Mouse (Mus musculus) activated CD4-positive, CD25-positive, alpha-beta regulatory T cell, adult 4 months (primary cell): ENCODE results near the gene Zbtb1. TPM values are rescaled to one million over a fixed set of nuclear protein-coding genes. Genes with fewer than 3 reads are reported as not detected.
A peak's percentile ranks its signal among the peaks of the same experiment; 100 is the strongest.

Experiments used
- ATAC-seq: one replicate; pipeline ENCODE4 v1.8.0; 2017
- polyA plus RNA-seq, 2 experiments: library from polyadenylated mRNA; unstranded; fragments of 100-300 nt; shearing (Covaris generic); gene quantifications; one replicate each; pipeline ENCODE4 v1.2.1; 2017

The Zbtb1 gene
- polyA plus RNA-seq = 10 to 100 TPM; 25.6 to 26.1 TPM

GRCm38 (mm10) chr12:76369978-76370830, at the start of gene Zbtb1:
Zbtb1 (plus strand) TSS chr12:76370266.
- peak; percentile 18 for ATAC-seq

GRCm38 (mm10) chr12:76324679-76325431, 45.2 kb upstream of the Zbtb1 start, which contains the start of gene Akap5:
Akap5 (plus strand) TSS chr12:76324891.
- ATAC-seq = peak; percentile 52

- ATAC-seq = no peak
Observed at GRCm38 (mm10) chr12:76326437-76327220, 43.4 kb upstream of the Zbtb1 start.

GRCm38 (mm10) chr12:76328567-76329354, 41.3 kb upstream of the Zbtb1 start:
- ATAC-seq = no peak

GRCm38 (mm10) chr12:76333688-76334087, 36.4 kb upstream of the Zbtb1 start:
- no peak for ATAC-seq

- no peak for ATAC-seq
Observed at GRCm38 (mm10) chr12:76335641-76336040, 34.4 kb upstream of the Zbtb1 start.

GRCm38 (mm10) chr12:76336111-76336965, 33.7 kb upstream of the Zbtb1 start:
- ATAC-seq = no peak

- peak; percentile 21 for ATAC-seq
Observed at GRCm38 (mm10) chr12:76341080-76341479, 29.0 kb upstream of the Zbtb1 start.

- peak; percentile 85 for ATAC-seq
Observed at GRCm38 (mm10) chr12:76345759-76346455, 24.2 kb upstream of the Zbtb1 start.

- ATAC-seq = no peak
Observed at GRCm38 (mm10) chr12:76349680-76350220, 20.3 kb upstream of the Zbtb1 start.

GRCm38 (mm10) chr12:76360868-76361267, 9.2 kb upstream of the Zbtb1 start:
- no peak for ATAC-seq

GRCm38 (mm10) chr12:76361405-76362302, 8.4 kb upstream of the Zbtb1 start:
- peak; percentile 58 for ATAC-seq

GRCm38 (mm10) chr12:76362303-76362676, 7.8 kb upstream of the Zbtb1 start:
- ATAC-seq = peak; percentile 67

GRCm38 (mm10) chr12:76366276-76366675, 3.8 kb upstream of the Zbtb1 start:
- no peak for ATAC-seq

- peak; percentile 25 for ATAC-seq
Observed at GRCm38 (mm10) chr12:76367096-76367995, 2.7 kb upstream of the Zbtb1 start.

- no peak for ATAC-seq
Observed at GRCm38 (mm10) chr12:76368201-76368789, 1.8 kb upstream of the Zbtb1 start.

- ATAC-seq = no peak
Observed at GRCm38 (mm10) chr12:76368790-76369205, 1.3 kb upstream of the Zbtb1 start.
